Mouse (Mus musculus) liver, embryonic 14.5 days (tissue): ENCODE results near the gene Arhgap44. TPM values are rescaled to one million over a fixed set of nuclear protein-coding genes. Genes with fewer than 3 reads are reported as not detected.

Experiments
- ATAC-seq: fragments of 200-750 bp; cut with Nextera tagmentation; 2 replicates; pipeline ENCODE4 v1.8.0; 2017; ENCODE audit warnings: moderate number of reproducible peaks, mild to moderate bottlenecking, moderate library complexity; ENCODE audit not compliant: insufficient read depth
- DNase-seq, 3 experiments: peaks; one replicate each; pipeline ENCODE4 v3.0.0-alpha.2; 2012 to 2013; ENCODE audit warnings: low read depth in 3 of 3, low spot score in 3 of 3
- H3K27ac ChIP-seq: fragments of 300-500 bp; sonication (generic); 2 replicates; pipeline ENCODE4 v1.5.1; 2014; ENCODE audit warnings: moderate library complexity, mild to moderate bottlenecking, control low read depth, inconsistent platforms
- H3K27me3 ChIP-seq: fragments of 300-500 bp; sonication (generic); 2 replicates; pipeline ENCODE4 v1.6.1; 2014; ENCODE audit warnings: mild to moderate bottlenecking, low read length, moderate library complexity; ENCODE audit not compliant: control insufficient read depth, insufficient read depth
- H3K36me3 ChIP-seq: fragments of 300-500 bp; sonication (generic); replicated peaks from 2 replicates; pipeline ENCODE4 v1.6.1; 2014; ENCODE audit warnings: low read depth; ENCODE audit not compliant: control insufficient read depth, insufficient read depth
- H3K4me1 ChIP-seq, 2 experiments: fragments of 200-500 bp in 1 of 2; fragments of 300-500 bp in 1 of 2; sonication (generic) in 1 of 2; replicated peaks; 2 replicates each; pipeline ENCODE4 v1.6.1; 2012 to 2014; ENCODE audit warnings: antibody characterized with exemption in 1 of 2, inconsistent platforms in 1 of 2, low read length in 1 of 2; ENCODE audit not compliant: control insufficient read depth in 2 of 2, insufficient read depth in 2 of 2
- H3K4me2 ChIP-seq: fragments of 300-500 bp; sonication (generic); 2 replicates; pipeline ENCODE4 v1.6.1; 2014; ENCODE audit warnings: low read depth, mild to moderate bottlenecking, control low read depth, moderate library complexity
- H3K4me3 ChIP-seq, 2 experiments: fragments of 200-500 bp in 1 of 2; fragments of 300-500 bp in 1 of 2; sonication (generic) in 1 of 2; 2 replicates each; pipeline ENCODE4 v1.5.1; 2012 to 2014; ENCODE audit warnings: low read depth in 2 of 2, low read length in 2 of 2, mild to moderate bottlenecking in 2 of 2, control low read depth in 1 of 2, inconsistent platforms in 1 of 2, moderate library complexity in 1 of 2; ENCODE audit not compliant: insufficient read depth in 1 of 2
- H3K9ac ChIP-seq: fragments of 300-500 bp; sonication (generic); replicated peaks from 2 replicates; pipeline ENCODE4 v1.6.1; 2014; ENCODE audit warnings: mild to moderate bottlenecking, control low read depth, moderate library complexity
- H3K9me3 ChIP-seq: fragments of 300-500 bp; sonication (generic); 2 replicates; pipeline ENCODE4 v1.6.1; 2016; ENCODE audit warnings: low read length, mixed read lengths; ENCODE audit not compliant: control insufficient read depth
- CTCF ChIP-seq: IDR thresholded peaks from 2 replicates; pipeline ENCODE4 v1.5.1; 2016; ENCODE audit warnings: antibody characterized with exemption, low read depth, control low read depth
- EP300 ChIP-seq: IDR thresholded peaks from 2 replicates; pipeline ENCODE4 v1.6.1; 2016; ENCODE audit warnings: antibody characterized with exemption, low read depth
- WGBS: fragments of 180-500 bp; shearing (Covaris S2); extraction: QIAGEN DNeasy Blood & Tissue Kit; methylation state at CpG from one replicate; pipeline ENCODE4 v1.1.7; 2014; ENCODE audit not compliant: insufficient replicate concordance; 5-methylcytosine and 5-hydroxymethylcytosine counted together
- polyA plus RNA-seq, 2 experiments: library from polyadenylated mRNA; depleted of rRNA in 1 of 2; stranded (reverse) in 1 of 2; unstranded in 1 of 2; fragments of >200 nt; fragmentation: Nextera tagmentation in 1 of 2; extraction: Ambion mirVana in 1 of 2; gene quantifications; 2 replicates each; pipeline versions ENCODE4 v1.2.1 to v1.2.3; 2012 to 2014

The Arhgap44 gene
- polyA plus RNA-seq (2012; rRNA removed) (0.44 and 0.51 TPM in 2 replicates), polyA plus RNA-seq (2014; fragmentation: Nextera tagmentation; extraction: Ambion mirVana) (0.55 and 0.59 TPM in 2 replicates)

- no peaks in the 10 kb centered on the region for H3K36me3 ChIP-seq
- no peak for ATAC-seq
- WGBS: 0% methylated on average over 27 of the region's 27 CpGs
- DNase-seq: no peak
- H3K9me3 ChIP-seq: no peaks in the 10 kb centered on the region
- peak within 1 kb of the TSS; percentile 43 to 57 for H3K4me3 ChIP-seq
- peak within 1 kb of the TSS; percentile 60 for H3K4me2 ChIP-seq
- TF ChIP-seq EP300: no peak
- no peak for TF ChIP-seq CTCF
- peaks cover 13% of the 10 kb centered on the region for H3K27me3 ChIP-seq
- H3K4me1 ChIP-seq: no peaks in the 10 kb centered on the region
- no peak within 1 kb of the TSS for H3K27ac ChIP-seq
- H3K9ac ChIP-seq: no peak within 1 kb of the TSS; the same call in 1 of the 2 replicates
These were observed at the start of gene Arhgap44 for GRCm38 (mm10) chr11:65162767-65163120. TSS of gene Arhgap44 (minus strand) at chr11:65162961.

GRCm38 (mm10) chr11:65211701-65212100 is 48.9 kb upstream of the Arhgap44 start:
- no peak for ATAC-seq
- H3K27me3 ChIP-seq: no peaks in the 10 kb centered on the region
- H3K36me3 ChIP-seq: no peaks in the 10 kb centered on the region
- H3K4me2 ChIP-seq: no peak overlapping the region
- 52% methylated on average over 6 of the region's 6 CpGs for WGBS
- no peak overlapping the region for H3K27ac ChIP-seq
- no peak for DNase-seq
- H3K4me1 ChIP-seq: no peaks in the 10 kb centered on the region
- no peak overlapping the region for H3K4me3 ChIP-seq
- H3K9ac ChIP-seq: no peak overlapping the region
- no peak for TF ChIP-seq EP300
- H3K9me3 ChIP-seq: no peaks in the 10 kb centered on the region

- ATAC-seq (no peak), DNase-seq (no peak)
- Histone ChIP-seq H3K27ac (no peak overlapping the region), H3K4me1 (no peaks in the 10 kb centered on the region), H3K9ac (no peak overlapping the region), H3K27me3 (no peaks in the 10 kb centered on the region), H3K9me3 (no peaks in the 10 kb centered on the region), H3K4me3 (no peak overlapping the region), H3K36me3 (no peaks in the 10 kb centered on the region), H3K4me2 (no peak overlapping the region)
- WGBS: 41% methylated on average over 6 of the region's 6 CpGs
- TF ChIP-seq EP300 (no peak), CTCF (no peak)
These were observed 46.7 kb upstream of the Arhgap44 start for GRCm38 (mm10) chr11:65209441-65209840.

GRCm38 (mm10) chr11:65205306-65205705 is 42.5 kb upstream of the Arhgap44 start:
- WGBS: 64% methylated on average over 5 of the region's 5 CpGs
- no peaks in the 10 kb centered on the region for H3K36me3 ChIP-seq
- no peak overlapping the region for H3K27ac ChIP-seq
- H3K27me3 ChIP-seq: no peaks in the 10 kb centered on the region
- DNase-seq: no peak
- no peak for ATAC-seq
- no peaks in the 10 kb centered on the region for H3K4me1 ChIP-seq
- no peak overlapping the region for H3K4me3 ChIP-seq
- H3K9ac ChIP-seq: no peak overlapping the region
- no peak for TF ChIP-seq CTCF
- no peak for TF ChIP-seq EP300
- H3K4me2 ChIP-seq: no peak overlapping the region
- no peaks in the 10 kb centered on the region for H3K9me3 ChIP-seq

GRCm38 (mm10) chr11:65204651-65205050 is 41.9 kb upstream of the Arhgap44 start:
- Histone ChIP-seq H3K4me3 (no peak overlapping the region), H3K4me1 (no peaks in the 10 kb centered on the region), H3K9ac (no peak overlapping the region), H3K4me2 (no peak overlapping the region), H3K27ac (no peak overlapping the region), H3K36me3 (no peaks in the 10 kb centered on the region), H3K9me3 (no peaks in the 10 kb centered on the region), H3K27me3 (no peaks in the 10 kb centered on the region)
- DNase-seq (no peak), ATAC-seq (no peak)
- WGBS: 66% methylated on average over 13 of the region's 13 CpGs
- TF ChIP-seq EP300 (no peak), CTCF (no peak)
